Mouse (Mus musculus): Measurements from ENCODE around the gene Gast.
"Not testable (repeated sequence)": the region's sequence is repeated elsewhere in the genome, so short reads cannot be mapped to it uniquely, and the experiment has no call there.

Gene Gast

GRCm38 (mm10) chr11:100333944-100334457 is at the start of gene Gast:
Gast (plus strand) TSS chr11:100334407.
- no peak for DNase-seq

GRCm38 (mm10) chr11:100284988-100285387 is 49.2 kb upstream of the Gast start:
- DNase-seq: no peak

GRCm38 (mm10) chr11:100287024-100287423 is 47.2 kb upstream of the Gast start:
- no peak for DNase-seq

GRCm38 (mm10) chr11:100288942-100289341 is 45.3 kb upstream of the Gast start:
- no peak for DNase-seq

GRCm38 (mm10) chr11:100290235-100290634 is 44.0 kb upstream of the Gast start:
- no peak for DNase-seq

- no peak for DNase-seq
Observed at GRCm38 (mm10) chr11:100292884-100293283, 41.3 kb upstream of the Gast start.

GRCm38 (mm10) chr11:100295308-100295707 is 38.9 kb upstream of the Gast start:
- DNase-seq: peak; percentile 76

GRCm38 (mm10) chr11:100297801-100298200 is 36.4 kb upstream of the Gast start:
- no peak for DNase-seq

GRCm38 (mm10) chr11:100298274-100299036 is 35.8 kb upstream of the Gast start:
- DNase-seq: peak; percentile 83

- DNase-seq: peak; percentile 60
Observed at GRCm38 (mm10) chr11:100300293-100300692, 33.9 kb upstream of the Gast start.

GRCm38 (mm10) chr11:100301292-100301691 is 32.9 kb upstream of the Gast start:
- no peak for DNase-seq

GRCm38 (mm10) chr11:100307900-100308299 is 26.3 kb upstream of the Gast start:
- no peak for DNase-seq

- not testable (repeated sequence) for DNase-seq
Observed at GRCm38 (mm10) chr11:100308672-100309071, 25.5 kb upstream of the Gast start.

GRCm38 (mm10) chr11:100311656-100312055 is 22.6 kb upstream of the Gast start:
- DNase-seq: no peak

- peak; percentile 88 for DNase-seq
Observed at GRCm38 (mm10) chr11:100312096-100312679, 22.0 kb upstream of the Gast start.

- DNase-seq: peak; percentile 69
Observed at GRCm38 (mm10) chr11:100313424-100313823, 20.8 kb upstream of the Gast start.

GRCm38 (mm10) chr11:100315439-100315838 is 18.8 kb upstream of the Gast start:
- DNase-seq: no peak

- no peak for DNase-seq
Observed at GRCm38 (mm10) chr11:100317826-100318380, 16.3 kb upstream of the Gast start.

GRCm38 (mm10) chr11:100318529-100319451 is 15.4 kb upstream of the Gast start:
- no peak for DNase-seq

GRCm38 (mm10) chr11:100319492-100320171 is 14.6 kb upstream of the Gast start, which contains the start of gene Eif1:
Eif1 (plus strand) TSS chr11:100319885.
- peak; percentile 100 for DNase-seq

GRCm38 (mm10) chr11:100320172-100320630 is 14.0 kb upstream of the Gast start:
- DNase-seq: peak; percentile 97

All from kidney, adult 9 months (tissue).